Mouse (Mus musculus) layer of hippocampus, adult 2 months (tissue): ENCODE measurements around the gene Ncor2. TPM values are rescaled to one million over a fixed set of nuclear protein-coding genes. Genes with fewer than 3 reads are reported as not detected.
A peak's percentile ranks its signal among the peaks of the same experiment; 100 is the strongest.
"Not testable (repeated sequence)": the region's sequence is repeated elsewhere in the genome, so short reads cannot be mapped to it uniquely, and the experiment has no call there.

Source experiments
- DNase-seq, 2 experiments: peaks; one replicate each; pipeline ENCODE4 v3.0.0; 2022; ENCODE audit warnings: low spot score in 2 of 2
- H3K27ac ChIP-seq: fragments of 200-600 bp; 2 replicates; pipeline ENCODE4 v1.8.1; 2022
- H3K4me3 ChIP-seq: fragments of 200-600 bp; 2 replicates; pipeline ENCODE4 v1.8.1; 2022; ENCODE audit warnings: mild to moderate bottlenecking
- CTCF ChIP-seq: fragments of 200-600 bp; conservative IDR thresholded peaks from 2 replicates; pipeline ENCODE4 v1.8.1; 2022; ENCODE audit warnings: antibody characterized with exemption, mild to moderate bottlenecking, moderate library complexity
- total RNA-seq, 2 experiments: library from RNA; stranded (reverse); gene quantifications; 2 replicates each; pipeline ENCODE4 v1.2.3; 2021

The Ncor2 gene
- total RNA-seq, 2 experiments from 2014 or later: 285 to 307 TPM

DNA sequence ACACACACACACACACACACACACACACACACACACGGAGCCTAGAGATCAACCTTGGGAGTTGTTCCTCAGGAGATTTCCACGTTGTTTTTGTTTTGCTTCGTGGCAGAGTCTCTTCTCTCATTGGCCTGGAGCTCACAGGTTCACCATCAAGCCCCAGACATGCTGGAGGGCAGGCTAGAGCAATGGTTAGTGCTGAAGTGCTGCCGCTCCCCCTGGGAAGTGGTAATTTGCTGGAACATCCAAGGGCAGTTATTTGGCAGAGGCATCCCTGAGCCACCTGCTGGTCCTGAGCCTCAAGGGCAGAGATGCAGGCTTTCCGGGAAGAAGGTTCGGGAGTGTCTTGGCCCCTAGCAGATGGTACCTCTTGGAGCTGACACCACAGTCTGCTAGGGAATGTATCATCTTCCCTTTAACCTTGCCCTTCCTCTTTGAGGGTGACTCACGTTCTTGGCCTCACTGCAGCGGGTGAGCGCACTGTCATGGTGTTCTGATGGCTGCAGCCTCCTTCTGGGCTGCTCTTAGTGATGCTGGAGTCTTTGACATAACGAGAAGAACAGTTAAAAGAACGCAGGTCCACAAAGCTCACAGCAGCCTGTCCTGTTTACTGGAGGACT lies 25.3 kb upstream of the Ncor2 start:
- peak overlapping the region; percentile 80; the same call in 1 of the 2 replicates for H3K27ac ChIP-seq
- no peak for TF ChIP-seq CTCF
- no peak overlapping the region for H3K4me3 ChIP-seq
- DNase-seq: no peak

DNA sequence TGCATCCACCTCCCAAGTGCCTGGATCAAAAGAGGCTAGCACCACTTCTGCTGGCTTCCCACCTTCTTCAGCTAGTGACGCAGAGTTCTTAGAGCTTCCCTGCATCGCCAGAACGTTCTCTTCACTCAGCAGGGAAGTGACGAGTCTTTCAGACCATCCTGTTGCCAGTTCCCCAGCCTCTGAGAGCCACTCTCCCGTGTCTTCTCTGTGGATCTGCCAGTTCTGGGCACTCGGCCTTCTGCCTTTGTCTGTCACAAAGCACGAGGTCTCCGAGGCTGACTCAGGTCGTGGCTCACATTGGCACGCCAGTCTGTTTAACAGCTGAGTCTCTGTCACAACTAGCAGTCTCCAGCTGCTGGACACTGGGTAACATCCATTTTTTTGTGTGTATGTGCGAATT lies 24.7 kb upstream of the Ncor2 start:
- DNase-seq: no peak
- no peak for TF ChIP-seq CTCF
- H3K27ac ChIP-seq: peak overlapping the region; percentile 80
- no peak overlapping the region for H3K4me3 ChIP-seq

DNA sequence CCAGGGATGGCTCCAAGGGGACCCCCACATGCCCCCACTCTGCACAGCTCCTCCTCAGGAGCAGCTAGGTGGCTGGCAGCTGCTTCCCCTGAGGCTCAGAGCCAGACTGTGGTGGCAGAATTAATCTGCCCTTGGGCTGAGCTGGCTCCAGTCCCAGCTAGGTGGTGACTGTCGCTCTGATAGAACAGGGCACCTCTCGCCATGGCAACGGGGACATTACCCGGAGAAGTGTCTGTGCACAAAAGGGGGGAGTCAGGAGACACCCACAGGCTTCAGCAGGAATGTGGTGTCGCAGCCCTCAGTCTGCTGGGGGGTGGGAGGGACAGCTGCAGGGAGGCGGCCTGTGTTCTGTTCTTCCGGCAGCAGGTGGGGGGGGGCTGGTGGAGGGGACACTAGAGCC lies 24.1 kb upstream of the Ncor2 start:
- TF ChIP-seq CTCF: no peak
- Histone ChIP-seq H3K4me3 (no peak overlapping the region), H3K27ac (peak overlapping the region; percentile 80)
- DNase-seq: peak; percentile 56 to 71

DNA sequence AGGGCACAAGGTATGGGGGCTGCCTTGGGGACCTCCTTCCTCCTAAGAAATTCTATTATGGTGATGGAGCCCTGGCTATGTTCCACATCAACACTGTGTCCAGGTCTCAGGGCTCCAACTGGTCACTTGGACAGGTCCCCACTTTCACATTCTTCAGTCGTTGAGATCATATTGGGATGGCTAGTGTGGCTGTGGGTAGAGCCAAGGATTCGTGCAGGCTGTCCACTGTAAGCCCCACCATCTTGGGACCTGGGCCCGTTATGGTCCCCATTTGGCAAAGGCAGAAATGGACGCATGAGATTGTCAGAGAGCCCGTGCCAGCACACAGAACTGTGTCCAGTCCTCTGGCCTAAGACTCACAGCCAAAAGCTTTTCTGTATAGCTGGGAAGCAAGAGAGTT lies 23.1 kb upstream of the Ncor2 start:
- no peak for DNase-seq
- Histone ChIP-seq H3K27ac (peak overlapping the region; percentile 80), H3K4me3 (no peak overlapping the region)
- TF ChIP-seq CTCF: no peak

DNA sequence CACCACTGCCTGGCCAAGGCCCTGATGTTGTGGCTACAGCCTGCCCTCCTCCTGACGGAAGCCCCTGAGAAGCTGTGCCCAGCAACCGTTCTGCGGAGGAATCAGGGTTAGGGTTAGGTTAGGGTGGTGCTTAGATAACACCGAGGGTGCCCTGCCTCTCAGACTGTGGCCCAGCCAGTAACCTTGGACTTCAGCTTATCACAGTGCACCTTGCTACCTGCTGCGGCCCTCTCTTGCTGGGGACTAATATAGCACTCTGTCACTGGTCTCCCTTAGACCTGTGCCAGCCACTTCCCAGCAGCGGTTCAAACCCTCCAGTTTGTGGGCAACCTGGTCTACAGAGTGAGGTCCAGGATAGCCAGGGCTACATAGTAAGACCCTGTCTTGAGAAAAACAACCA lies 20.1 kb upstream of the Ncor2 start:
- no peak for DNase-seq
- no peak overlapping the region for H3K4me3 ChIP-seq
- H3K27ac ChIP-seq: no peak overlapping the region

DNA sequence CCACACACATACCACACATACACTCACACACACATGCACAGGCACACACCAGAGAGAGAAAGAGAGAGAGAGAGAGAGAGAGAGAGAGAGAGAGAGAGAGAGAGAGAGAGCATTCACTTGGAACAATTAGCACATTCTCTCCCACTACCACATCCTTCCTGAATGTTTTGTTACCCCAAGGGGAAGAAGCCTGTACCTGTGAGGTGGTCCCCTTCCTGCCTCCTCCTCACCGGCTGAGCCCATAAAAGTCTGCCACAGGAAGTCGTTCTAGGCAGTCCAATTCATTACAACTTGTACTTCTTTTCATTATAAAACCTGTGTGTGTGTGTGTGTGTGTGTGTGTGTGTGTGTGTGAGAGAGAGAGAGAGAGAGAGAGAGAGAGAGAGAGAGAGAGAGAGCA lies 18.3 kb upstream of the Ncor2 start:
- not testable (repeated sequence) for H3K27ac ChIP-seq, DNase-seq, H3K4me3 ChIP-seq

More for the DNA sequence above, 20.1 kb upstream of the Ncor2 start:
- TF ChIP-seq CTCF: no peak

DNA sequence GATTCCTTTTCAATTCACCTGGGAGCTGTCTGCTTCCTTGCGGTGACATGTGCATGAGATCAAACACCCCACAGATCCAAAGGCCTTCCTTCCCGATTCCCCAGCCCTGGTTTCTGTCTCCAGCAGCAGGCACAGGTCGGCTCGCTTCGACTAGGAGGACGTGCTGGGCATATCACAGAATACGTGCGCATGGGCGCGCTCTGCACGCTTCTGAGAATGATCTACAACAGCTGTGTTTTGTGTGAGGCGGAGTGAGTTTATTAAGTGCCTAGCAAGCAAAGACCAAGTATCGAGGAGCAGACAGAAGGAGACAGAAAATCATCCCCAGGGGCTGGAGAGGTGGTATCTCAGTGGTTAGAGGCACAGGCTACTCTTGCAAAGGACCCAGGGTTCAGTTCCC lies 17.0 kb upstream of the Ncor2 start:
- no peak for TF ChIP-seq CTCF

DNA sequence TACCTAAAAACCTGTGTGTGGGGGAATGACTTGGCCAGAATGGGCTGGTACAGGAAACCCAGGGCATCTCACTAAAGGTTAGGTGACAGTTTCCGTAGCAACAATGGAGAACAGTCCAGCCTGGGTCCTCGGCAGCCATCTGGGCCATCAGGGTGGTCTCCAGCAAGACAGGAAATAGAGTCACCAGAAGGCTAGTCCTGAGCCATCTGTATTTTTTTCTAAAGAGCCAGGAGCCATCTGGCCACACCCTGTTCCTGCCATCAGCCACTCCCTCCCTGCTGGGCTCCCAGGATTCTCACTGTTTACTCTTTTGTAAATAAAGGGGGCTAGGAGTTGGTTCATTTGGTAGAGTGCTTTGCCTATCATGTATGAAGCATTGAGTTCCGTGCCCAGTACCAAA lies 16.1 kb upstream of the Ncor2 start:
- no peak for DNase-seq
- Histone ChIP-seq H3K4me3 (no peak overlapping the region), H3K27ac (no peak overlapping the region)
- TF ChIP-seq CTCF: no peak

More for the DNA sequence above, 17.0 kb upstream of the Ncor2 start:
- Histone ChIP-seq H3K4me3 (no peak overlapping the region), H3K27ac (no peak overlapping the region)
- no peak for DNase-seq

DNA sequence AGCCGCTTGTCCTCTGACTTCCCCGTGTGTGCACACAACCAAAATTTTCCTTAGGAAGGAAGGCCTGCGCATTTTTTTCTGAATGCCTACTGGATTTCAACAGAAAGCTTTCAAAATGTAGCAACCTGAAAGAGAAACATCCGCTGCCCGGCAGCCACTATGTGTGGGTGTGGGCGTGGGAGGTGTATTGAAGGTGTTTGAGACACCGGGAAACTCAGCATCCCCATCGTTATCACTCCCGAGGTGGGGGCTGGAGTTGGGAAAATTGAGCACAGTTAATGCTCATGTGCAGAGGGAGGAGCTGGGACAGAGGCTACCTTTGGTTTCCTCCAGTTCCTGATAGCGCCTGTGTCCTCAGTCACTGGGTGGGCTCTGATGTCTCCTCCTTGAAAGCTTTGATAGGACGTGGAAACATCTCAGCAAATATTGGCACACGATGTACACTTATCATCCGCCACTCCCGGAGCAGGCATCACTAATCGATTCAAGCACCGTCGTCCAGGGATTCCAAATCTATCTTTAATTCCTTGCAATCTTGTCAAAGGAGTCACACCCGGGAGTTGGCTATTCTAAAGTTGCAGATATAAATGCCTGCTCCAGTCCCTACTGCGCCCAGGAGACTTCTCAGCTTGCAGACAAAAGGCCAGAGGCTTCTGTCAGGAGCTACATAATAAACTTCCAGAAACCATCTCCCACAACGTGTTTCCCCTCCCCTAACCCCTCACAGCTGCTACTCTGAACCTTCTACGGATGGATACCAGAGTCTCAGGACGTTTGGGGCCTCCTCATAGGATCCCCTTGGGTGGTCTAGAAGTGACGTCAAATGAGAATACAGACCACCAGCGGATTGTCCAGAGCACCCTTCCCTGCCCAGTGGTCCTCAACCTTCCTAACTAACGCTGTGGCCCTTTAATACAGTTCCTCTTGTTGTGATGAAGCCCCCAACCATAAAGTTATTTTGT lies 14.7 kb upstream of the Ncor2 start:
- no peak overlapping the region for H3K4me3 ChIP-seq
- DNase-seq: no peak
- no peak overlapping the region for H3K27ac ChIP-seq
- no peak for TF ChIP-seq CTCF

DNA sequence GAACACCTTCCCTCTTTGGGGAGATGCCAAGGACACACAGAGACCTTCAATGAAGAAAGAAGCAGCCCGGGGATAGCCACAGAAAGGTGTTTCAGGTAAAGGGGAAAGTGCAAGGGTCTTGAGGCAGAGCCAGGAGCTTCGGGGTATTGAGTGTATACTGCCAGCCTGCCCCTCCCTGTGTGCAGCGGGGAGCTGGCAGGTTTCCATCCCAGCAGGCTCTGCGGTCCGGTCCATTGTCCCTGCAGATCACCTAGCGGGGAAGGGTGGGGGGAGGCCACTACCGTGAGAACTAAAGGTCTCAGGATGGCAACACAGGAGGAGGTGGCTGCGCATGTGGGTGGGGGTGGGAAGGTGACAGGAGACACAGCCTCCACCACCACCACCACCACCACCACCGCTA lies 12.6 kb upstream of the Ncor2 start:
- H3K27ac ChIP-seq: no peak overlapping the region; the same call in 1 of the 2 replicates
- TF ChIP-seq CTCF: no peak
- DNase-seq: no peak
- no peak overlapping the region for H3K4me3 ChIP-seq

DNA sequence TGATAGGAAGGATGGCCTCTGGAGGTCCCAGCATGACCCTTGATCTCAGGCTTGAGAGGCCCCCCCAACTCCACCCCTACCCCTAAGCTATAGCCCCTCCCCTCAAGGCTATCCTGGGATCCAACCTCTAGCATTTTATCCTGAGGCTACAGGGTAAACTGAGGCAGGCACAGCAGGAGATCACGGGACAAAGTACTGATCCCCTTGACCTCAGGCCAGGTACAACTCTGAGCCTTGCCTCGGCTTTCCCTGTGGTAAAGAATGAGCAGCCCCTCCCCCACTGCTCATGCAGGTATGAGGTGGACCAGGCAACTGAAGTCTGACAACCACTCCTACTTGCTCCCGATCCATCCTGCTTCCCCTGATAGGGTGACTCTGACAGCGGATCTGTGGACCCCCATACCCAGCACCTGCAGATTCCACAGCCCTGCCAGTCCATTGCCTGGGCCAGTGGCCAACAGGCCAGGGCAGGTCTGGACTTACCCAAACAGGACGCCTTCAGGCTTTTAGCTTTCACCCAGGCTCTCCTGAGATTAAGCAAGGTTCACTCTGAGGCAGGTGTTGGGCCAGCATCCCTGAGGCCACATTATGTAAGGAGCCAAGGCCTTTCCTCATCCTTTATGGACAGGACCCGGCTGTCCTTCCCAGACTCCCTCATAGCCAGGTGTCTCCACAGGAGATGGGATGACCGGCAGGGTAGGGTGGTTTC lies 11.2 kb upstream of the Ncor2 start:
- no peak overlapping the region for H3K4me3 ChIP-seq
- H3K27ac ChIP-seq: no peak overlapping the region
- TF ChIP-seq CTCF: no peak
- no peak for DNase-seq

DNA sequence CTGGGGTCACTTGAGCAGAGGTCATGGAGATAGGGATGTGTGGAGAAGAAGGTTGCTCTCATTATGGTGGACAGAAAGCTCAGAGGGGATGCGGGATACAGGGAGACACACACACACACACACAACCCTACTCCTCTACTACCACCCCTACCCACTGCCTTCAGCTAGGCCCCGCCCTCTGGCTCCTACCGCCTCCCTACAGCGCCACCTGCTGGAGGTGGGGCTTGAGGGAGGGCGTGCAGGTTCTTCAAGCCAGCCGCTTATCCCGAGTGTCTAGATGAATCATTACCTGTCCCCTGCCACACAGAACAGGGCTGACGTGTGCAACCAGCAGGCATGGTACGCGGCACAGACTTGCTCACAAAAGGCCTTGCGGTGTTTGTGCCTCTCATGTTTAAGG lies 10.6 kb upstream of the Ncor2 start:
- Histone ChIP-seq H3K27ac (no peak overlapping the region), H3K4me3 (no peak overlapping the region)
- peak; percentile 66 to 78 for DNase-seq
- peak; percentile 89 for TF ChIP-seq CTCF

DNA sequence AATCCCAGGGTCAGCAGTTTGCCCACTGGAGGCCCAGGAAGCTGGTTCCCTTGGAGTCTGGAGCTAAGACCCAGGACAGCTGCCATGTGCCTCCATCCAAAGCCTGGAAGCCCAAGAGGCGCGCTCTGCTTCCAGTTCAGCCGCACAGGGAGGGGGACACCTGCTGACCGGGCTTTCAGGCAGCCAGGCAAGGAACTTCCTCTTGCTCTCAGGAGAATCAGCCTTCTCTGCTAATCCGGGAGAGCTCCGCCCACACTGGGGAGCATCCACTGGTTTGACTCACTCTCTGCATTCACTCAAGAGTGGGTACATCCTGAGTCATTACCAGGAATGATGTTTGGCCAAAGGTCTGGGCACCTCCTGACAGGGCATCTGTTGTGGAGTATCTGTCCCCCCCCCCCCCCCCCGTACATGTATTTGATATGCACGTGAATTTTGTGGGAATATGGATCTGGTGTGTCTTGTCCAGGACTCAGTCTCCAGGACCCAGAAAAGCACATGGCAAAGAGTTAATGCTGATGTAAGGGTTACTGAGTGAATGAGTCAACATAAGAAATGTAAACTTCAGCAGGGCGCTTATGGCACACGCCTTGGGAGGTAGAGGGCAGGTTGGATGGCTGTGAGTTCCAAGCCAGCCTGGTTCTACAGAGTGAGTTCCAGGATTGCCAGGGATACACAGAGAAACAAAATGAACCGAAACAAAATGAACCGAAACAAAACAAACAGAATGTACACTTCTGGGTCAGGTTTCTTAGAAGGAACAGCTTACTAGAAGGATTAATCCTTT lies 10.0 kb upstream of the Ncor2 start:
- peak in 1 of 2 experiments; percentile 21 for DNase-seq
- Histone ChIP-seq H3K27ac (no peak overlapping the region), H3K4me3 (no peak overlapping the region)
- TF ChIP-seq CTCF: no peak
